Mouse (Mus musculus): ENCODE results near the gene Prkag2.
A peak's percentile ranks its signal among the peaks of the same experiment; 100 is the strongest.

Prkag2 gene

GRCm38 (mm10) chr5:25001391-25001794 is 99.0 kb downstream of the Prkag2 start:
- no peak for DNase-seq (ENCODE audit: low read depth, low spot score)

- no peak for DNase-seq (ENCODE audit: low read depth, low spot score)
Measured at GRCm38 (mm10) chr5:24999351-24999750, 101.1 kb downstream of the Prkag2 start.

GRCm38 (mm10) chr5:24995576-24996100 is 104.8 kb downstream of the Prkag2 start:
- DNase-seq (ENCODE audit: low read depth, low spot score) = peak; percentile 43

GRCm38 (mm10) chr5:24993190-24993589 is 107.3 kb downstream of the Prkag2 start:
- no peak for DNase-seq (ENCODE audit: low read depth, low spot score)

GRCm38 (mm10) chr5:24991575-24991974 is 108.9 kb downstream of the Prkag2 start:
- DNase-seq (ENCODE audit: low read depth, low spot score) = no peak

- no peak for DNase-seq (ENCODE audit: low read depth, low spot score)
Measured at GRCm38 (mm10) chr5:24990460-24990859, 110.0 kb downstream of the Prkag2 start.

- DNase-seq (ENCODE audit: low read depth, low spot score) = no peak
Measured at GRCm38 (mm10) chr5:24989683-24990082, 110.8 kb downstream of the Prkag2 start.

- DNase-seq (ENCODE audit: low read depth, low spot score) = no peak
Measured at GRCm38 (mm10) chr5:24986956-24987355, 113.5 kb downstream of the Prkag2 start.

- no peak for DNase-seq (ENCODE audit: low read depth, low spot score)
Measured at GRCm38 (mm10) chr5:24986204-24986940, 114.1 kb downstream of the Prkag2 start.

- DNase-seq (ENCODE audit: low read depth, low spot score) = no peak
Measured at GRCm38 (mm10) chr5:24985434-24986176, 114.8 kb downstream of the Prkag2 start.

GRCm38 (mm10) chr5:24984157-24984556 is 116.3 kb downstream of the Prkag2 start:
- no peak for DNase-seq (ENCODE audit: low read depth, low spot score)

- peak; percentile 47 for DNase-seq (ENCODE audit: low read depth, low spot score)
Measured at GRCm38 (mm10) chr5:24983539-24983938, 116.9 kb downstream of the Prkag2 start.

GRCm38 (mm10) chr5:24982258-24982657 is 118.2 kb downstream of the Prkag2 start:
- no peak for DNase-seq (ENCODE audit: low read depth, low spot score)

GRCm38 (mm10) chr5:24981765-24982164 is 118.7 kb downstream of the Prkag2 start:
- DNase-seq (ENCODE audit: low read depth, low spot score) = no peak

GRCm38 (mm10) chr5:24979968-24980345 is 120.5 kb downstream of the Prkag2 start:
- no peak for DNase-seq (ENCODE audit: low read depth, low spot score)

GRCm38 (mm10) chr5:24979312-24979967 is 121.0 kb downstream of the Prkag2 start:
- no peak for DNase-seq (ENCODE audit: low read depth, low spot score)

GRCm38 (mm10) chr5:24976907-24977306 is 123.5 kb downstream of the Prkag2 start:
- DNase-seq (ENCODE audit: low read depth, low spot score) = no peak

- no peak for DNase-seq (ENCODE audit: low read depth, low spot score)
Measured at GRCm38 (mm10) chr5:24976236-24976635, 124.2 kb downstream of the Prkag2 start.

GRCm38 (mm10) chr5:24975100-24975499 is 125.3 kb downstream of the Prkag2 start:
- no peak for DNase-seq (ENCODE audit: low read depth, low spot score)

GRCm38 (mm10) chr5:24973672-24974225 is 126.7 kb downstream of the Prkag2 start:
- DNase-seq (ENCODE audit: low read depth, low spot score) = no peak

- no peak for DNase-seq (ENCODE audit: low read depth, low spot score)
Measured at GRCm38 (mm10) chr5:24973228-24973627, 127.2 kb downstream of the Prkag2 start.

Measured in forelimb bud, embryonic 11.5 days (tissue).